Mouse (Mus musculus) hindbrain, embryonic 16.5 days (tissue): ENCODE results near the gene Tspan17. TPM values are rescaled to one million over a fixed set of nuclear protein-coding genes. Genes with fewer than 3 reads are reported as not detected.

Source experiments
- ATAC-seq: fragments of 200-750 bp; cut with Nextera tagmentation; 2 replicates; pipeline ENCODE4 v1.8.0; 2017; ENCODE audit warnings: moderate TSS enrichment, moderate library complexity
- H3K27ac ChIP-seq: fragments of 300-500 bp; sonication (generic); 2 replicates; pipeline ENCODE4 v1.5.1; 2014; ENCODE audit warnings: low read depth, mild to moderate bottlenecking, control low read depth, low read length, moderate library complexity
- H3K27me3 ChIP-seq: fragments of 300-500 bp; sonication (generic); replicated peaks from 2 replicates; pipeline ENCODE4 v1.6.1; 2014; ENCODE audit warnings: low read length; ENCODE audit not compliant: control insufficient read depth, insufficient read depth
- H3K36me3 ChIP-seq: fragments of 300-500 bp; sonication (generic); 2 replicates; pipeline ENCODE4 v1.6.1; 2014; ENCODE audit warnings: mild to moderate bottlenecking, low read length, moderate library complexity, mixed read lengths; ENCODE audit not compliant: control insufficient read depth, insufficient read depth
- H3K4me1 ChIP-seq: fragments of 300-500 bp; sonication (generic); 2 replicates; pipeline ENCODE4 v1.6.1; 2014; ENCODE audit warnings: low read depth, low read length; ENCODE audit not compliant: control insufficient read depth, insufficient read depth
- H3K4me2 ChIP-seq: fragments of 300-500 bp; sonication (generic); 2 replicates; pipeline ENCODE4 v1.6.1; 2014; ENCODE audit warnings: mild to moderate bottlenecking, low read length, control low read depth, moderate library complexity
- H3K4me3 ChIP-seq: fragments of 300-500 bp; sonication (generic); 2 replicates; pipeline ENCODE4 v1.5.1; 2014; ENCODE audit warnings: mild to moderate bottlenecking, low read length, control low read depth, moderate library complexity
- H3K9ac ChIP-seq: fragments of 300-500 bp; sonication (generic); 2 replicates; pipeline ENCODE4 v1.6.1; 2014; ENCODE audit warnings: low read depth, mild to moderate bottlenecking, control low read depth, low read length, moderate library complexity
- H3K9me3 ChIP-seq: fragments of 300-500 bp; sonication (generic); 2 replicates; pipeline ENCODE4 v1.6.1; 2014; ENCODE audit warnings: mild to moderate bottlenecking, low read length, moderate library complexity; ENCODE audit not compliant: control insufficient read depth
- WGBS: fragments of 180-500 bp; shearing (Covaris S2); extraction: QIAGEN DNeasy Blood & Tissue Kit; methylation state at CpG from one replicate; pipeline ENCODE4 v1.1.7; 2014; 5-methylcytosine and 5-hydroxymethylcytosine counted together
- polyA plus RNA-seq: library from polyadenylated mRNA; unstranded; fragments of >200 nt; fragmentation: Nextera tagmentation; extraction: Ambion mirVana; gene quantifications from 2 replicates; pipeline ENCODE4 v1.2.1, GENCODE M21; 2015

Tspan17 gene
- polyA plus RNA-seq, 1 experiment from 2014 or later = 131 TPM

- H3K4me2 ChIP-seq = no peak overlapping the region
- no peaks in the 10 kb centered on the region for H3K9me3 ChIP-seq
- H3K27ac ChIP-seq = no peak overlapping the region
- no peak overlapping the region for H3K9ac ChIP-seq
- no peaks in the 10 kb centered on the region for H3K36me3 ChIP-seq
- H3K27me3 ChIP-seq = no peaks in the 10 kb centered on the region
- peaks cover 33% of the 10 kb centered on the region for H3K4me1 ChIP-seq
- 55% methylated on average over 10 of the region's 10 CpGs for WGBS
- no peak overlapping the region for H3K4me3 ChIP-seq
- ATAC-seq = no peak
Observed at GRCm38 (mm10) chr13:54752656-54753055, 36.5 kb upstream of the Tspan17 start.

GRCm38 (mm10) chr13:54753733-54754132 lies 35.4 kb upstream of the Tspan17 start:
- Histone ChIP-seq H3K27me3 (no peaks in the 10 kb centered on the region), H3K9ac (no peak overlapping the region), H3K9me3 (no peaks in the 10 kb centered on the region), H3K4me2 (no peak overlapping the region), H3K4me1 (peaks cover 30% of the 10 kb centered on the region), H3K36me3 (no peaks in the 10 kb centered on the region), H3K4me3 (no peak overlapping the region), H3K27ac (peak overlapping the region; percentile 58)
- no peak for ATAC-seq
- WGBS = 66% methylated on average over 6 of the region's 6 CpGs

GRCm38 (mm10) chr13:54754169-54755080 lies 34.8 kb upstream of the Tspan17 start:
- Histone ChIP-seq H3K9me3 (no peaks in the 10 kb centered on the region), H3K27me3 (no peaks in the 10 kb centered on the region), H3K9ac (peak overlapping the region; percentile 28; the same call in 1 of the 2 replicates), H3K4me3 (no peak overlapping the region), H3K27ac (peak overlapping the region; percentile 58), H3K36me3 (no peaks in the 10 kb centered on the region), H3K4me1 (peaks cover 37% of the 10 kb centered on the region), H3K4me2 (no peak overlapping the region)
- no peak for ATAC-seq
- WGBS = 35% methylated on average over 12 of the region's 12 CpGs

- Histone ChIP-seq H3K4me1 (peaks cover 44% of the 10 kb centered on the region), H3K4me2 (peak overlapping the region; percentile 11; the same call in 1 of the 2 replicates), H3K36me3 (no peaks in the 10 kb centered on the region), H3K27ac (peak overlapping the region; percentile 66), H3K27me3 (no peaks in the 10 kb centered on the region), H3K9me3 (no peaks in the 10 kb centered on the region), H3K9ac (no peak overlapping the region), H3K4me3 (no peak overlapping the region)
- WGBS = 7% methylated on average over 9 of the region's 9 CpGs
- no peak for ATAC-seq
Observed at GRCm38 (mm10) chr13:54755201-54755830, 33.9 kb upstream of the Tspan17 start.

GRCm38 (mm10) chr13:54756156-54756712 lies 32.9 kb upstream of the Tspan17 start:
- H3K4me3 ChIP-seq = no peak overlapping the region
- H3K9ac ChIP-seq = no peak overlapping the region
- peaks cover 44% of the 10 kb centered on the region for H3K4me1 ChIP-seq
- H3K36me3 ChIP-seq = no peaks in the 10 kb centered on the region
- no peaks in the 10 kb centered on the region for H3K9me3 ChIP-seq
- no peak for ATAC-seq
- no peaks in the 10 kb centered on the region for H3K27me3 ChIP-seq
- peak overlapping the region; percentile 66; the same call in 1 of the 2 replicates for H3K27ac ChIP-seq
- H3K4me2 ChIP-seq = no peak overlapping the region
- 87% methylated on average over 8 of the region's 8 CpGs for WGBS

GRCm38 (mm10) chr13:54757093-54757830 lies 31.9 kb upstream of the Tspan17 start:
- Histone ChIP-seq H3K4me3 (peak overlapping the region; percentile 46), H3K36me3 (no peaks in the 10 kb centered on the region), H3K27me3 (no peaks in the 10 kb centered on the region), H3K4me1 (peaks cover 44% of the 10 kb centered on the region), H3K27ac (peak overlapping the region; percentile 94), H3K4me2 (peak overlapping the region; percentile 88), H3K9ac (peak overlapping the region; percentile 68), H3K9me3 (no peaks in the 10 kb centered on the region)
- ATAC-seq = no peak
- 23% methylated on average over 10 of the region's 10 CpGs for WGBS

- Histone ChIP-seq H3K9me3 (no peaks in the 10 kb centered on the region), H3K4me2 (peak overlapping the region; percentile 88), H3K27ac (peak overlapping the region; percentile 94), H3K27me3 (no peaks in the 10 kb centered on the region), H3K9ac (peak overlapping the region; percentile 68), H3K4me1 (peaks cover 44% of the 10 kb centered on the region), H3K4me3 (peak overlapping the region; percentile 46), H3K36me3 (no peaks in the 10 kb centered on the region)
- ATAC-seq = peak; percentile 86
- WGBS = under 1% methylated on average over 43 of the region's 43 CpGs
Observed at GRCm38 (mm10) chr13:54758045-54758755, 31.0 kb upstream of the Tspan17 start.

GRCm38 (mm10) chr13:54758756-54759470 lies 30.3 kb upstream of the Tspan17 start:
- Histone ChIP-seq H3K4me3 (peak overlapping the region; percentile 46), H3K4me2 (peak overlapping the region; percentile 88), H3K9ac (peak overlapping the region; percentile 68), H3K4me1 (peaks cover 44% of the 10 kb centered on the region), H3K27ac (peak overlapping the region; percentile 94), H3K27me3 (no peaks in the 10 kb centered on the region; the same call in 1 of the 2 replicates), H3K36me3 (no peaks in the 10 kb centered on the region), H3K9me3 (no peaks in the 10 kb centered on the region)
- no peak for ATAC-seq
- WGBS = 0% methylated on average over 29 of the region's 29 CpGs
